Mouse (Mus musculus) bone marrow macrophage, adult 2 months (primary cell): Measurements from ENCODE around the gene Ppp1r32.

Source experiments
- CTCF ChIP-seq: IDR thresholded peaks from 2 replicates; pipeline ENCODE4 v1.5.1; 2012; ENCODE audit warnings: low read depth, mild to moderate bottlenecking, low read length, moderate library complexity
- POLR2A ChIP-seq: IDR thresholded peaks from 2 replicates; pipeline ENCODE4 v1.6.1; 2012; ENCODE audit warnings: mild to moderate bottlenecking, low read depth, low read length, borderline replicate concordance

DNA sequence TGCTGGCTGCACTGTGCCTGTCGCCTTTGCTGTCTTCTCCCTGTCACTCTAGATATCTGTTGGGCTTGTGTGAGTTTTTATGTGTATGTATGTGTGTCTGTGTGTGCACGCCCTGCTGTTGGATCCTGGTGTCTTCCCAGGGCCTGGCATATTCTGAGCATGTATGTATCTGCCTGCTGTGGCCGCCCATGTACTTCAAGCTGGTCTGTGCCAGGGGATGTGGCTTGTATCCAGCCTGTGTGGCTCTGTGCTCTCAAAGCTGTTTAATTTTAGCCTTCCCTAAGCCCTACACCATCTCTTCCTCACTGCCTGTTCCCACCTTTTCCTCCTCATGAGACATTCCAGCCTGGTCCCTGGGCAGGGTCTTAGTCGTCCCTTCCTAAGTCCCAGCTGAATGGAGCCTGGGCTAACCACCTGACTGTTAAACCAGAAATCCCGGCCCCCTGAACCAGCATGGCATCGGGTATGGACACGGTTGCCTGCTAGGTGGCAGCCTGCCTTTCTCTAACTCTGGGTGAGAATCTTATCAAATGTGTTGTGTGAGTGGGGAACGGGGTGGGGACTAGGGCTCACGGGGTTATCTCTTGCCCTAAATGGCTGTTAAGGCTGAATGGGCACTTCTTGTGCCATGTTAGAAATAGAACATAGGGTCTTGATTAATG is 48.7 kb downstream of the Ppp1r32 start:
- TF ChIP-seq POLR2A, result no peak
- no peak for TF ChIP-seq CTCF
